Mouse (Mus musculus) adipocyte (in vitro differentiated cells): ENCODE results near the gene Gm4791.

ENCODE experiments used
- DNase-seq: peaks from one replicate; pipeline ENCODE4 v3.0.0-alpha.2; 2016; ENCODE audit warnings: low spot score

Gm4791 gene

DNA sequence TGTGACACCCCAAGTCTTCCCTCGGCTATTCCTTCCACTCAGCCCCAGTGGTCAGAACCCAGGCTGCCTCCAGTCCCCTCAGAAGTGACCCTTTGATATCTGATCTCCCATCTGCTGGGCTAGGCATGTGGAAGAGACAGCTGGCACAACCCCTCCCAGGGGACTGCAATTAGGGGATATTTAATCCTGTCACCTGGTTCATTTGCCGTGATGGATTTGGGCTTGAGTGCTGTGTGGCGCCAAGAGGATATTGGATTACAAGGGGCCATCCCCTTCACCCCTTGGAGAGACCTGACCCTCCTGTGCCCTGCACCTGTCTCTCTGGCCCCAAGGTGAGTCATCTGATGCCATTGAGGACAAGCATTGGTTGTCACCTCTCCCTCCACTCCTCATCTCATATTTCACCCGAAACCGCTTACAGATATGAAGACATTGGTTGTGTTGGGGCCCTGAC lies at the start of gene Gm4791:
Gm4791 (plus strand) TSS at position 404 of the 454 bp plus-strand sequence.
- no peak for DNase-seq

DNA sequence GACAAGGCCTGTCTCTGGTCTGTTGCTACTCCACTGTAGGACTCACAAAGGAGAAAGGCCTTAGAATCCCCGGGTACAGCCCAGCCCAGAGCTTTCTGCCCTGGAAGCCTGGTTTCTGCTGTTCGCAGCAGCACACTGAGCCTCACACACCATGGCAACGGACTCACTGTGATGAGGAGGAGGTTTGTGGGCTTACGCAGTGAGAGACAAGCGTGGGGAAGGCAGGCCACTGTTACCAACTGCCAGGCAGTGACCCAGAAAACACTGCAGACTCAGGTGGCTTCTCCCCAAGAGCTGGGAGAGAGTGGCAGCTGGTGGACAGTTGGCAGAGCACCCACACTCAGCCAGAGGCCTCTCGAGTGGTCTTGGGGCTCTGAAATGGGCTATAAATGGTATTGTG lies 42.3 kb upstream of the Gm4791 start:
- DNase-seq: no peak

DNA sequence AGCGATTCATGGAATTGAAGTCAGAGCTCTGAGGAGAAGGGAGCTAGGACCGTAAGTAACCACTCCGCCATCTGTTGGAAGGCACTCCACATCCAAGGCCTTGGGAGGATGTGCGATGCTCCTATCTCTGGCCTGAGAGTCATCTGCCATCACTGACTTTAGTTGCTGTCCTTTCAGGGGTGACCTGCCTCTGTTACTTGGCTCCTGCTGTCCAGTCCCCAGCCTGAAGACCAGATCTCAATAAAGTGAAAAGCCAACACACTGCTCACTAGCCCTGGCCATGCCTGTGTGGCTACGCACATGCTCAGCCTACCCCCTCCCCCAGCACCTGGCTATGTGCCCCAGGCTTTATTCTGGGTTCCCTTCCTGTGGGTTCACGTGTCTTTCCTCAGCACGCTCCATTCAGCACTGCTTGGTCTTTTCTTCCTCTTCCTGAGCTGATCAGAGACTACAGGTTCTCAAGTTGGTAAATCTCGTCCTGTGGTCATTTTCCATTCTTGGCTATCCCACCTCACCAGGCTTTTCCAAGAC lies 41.1 kb upstream of the Gm4791 start:
- no peak for DNase-seq

DNA sequence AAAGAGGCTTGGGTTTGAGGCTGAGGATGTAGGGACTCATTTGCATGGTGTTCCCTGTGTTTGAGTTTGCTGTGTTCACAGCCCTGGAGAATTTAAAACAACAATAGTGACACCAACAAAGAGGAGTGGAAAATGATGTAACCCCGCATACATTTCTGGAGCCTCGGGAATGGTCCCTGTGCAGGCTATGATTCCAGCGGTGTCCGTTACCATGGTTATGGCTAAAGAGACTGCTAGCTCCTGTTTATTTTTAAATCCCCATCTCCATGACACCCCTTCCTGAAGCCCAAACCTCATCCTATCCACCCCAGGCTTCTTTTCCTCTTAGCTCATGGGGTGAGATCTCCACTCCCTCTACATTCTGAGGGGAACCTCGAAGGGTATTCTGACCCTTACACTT lies 32.5 kb upstream of the Gm4791 start:
- DNase-seq: no peak

DNA sequence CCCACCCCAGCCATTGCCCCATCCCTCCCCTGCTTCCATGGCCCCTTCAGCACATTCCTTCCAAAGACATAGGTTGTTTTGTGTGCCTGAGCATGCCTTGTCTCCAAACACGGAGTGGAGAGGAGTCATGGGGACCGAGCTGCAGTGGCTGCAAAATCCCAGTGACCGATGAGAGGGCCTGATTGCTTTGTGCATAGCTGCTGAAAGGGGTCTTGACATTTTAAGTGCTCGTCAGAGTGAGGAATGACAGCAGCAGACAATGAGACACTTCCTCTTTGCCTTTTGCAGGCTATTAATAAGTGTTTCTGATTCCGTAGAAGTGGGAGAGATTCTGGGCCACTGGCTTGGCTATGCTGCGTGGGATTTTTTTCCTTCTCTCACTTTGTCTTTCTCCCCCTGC lies 29.6 kb upstream of the Gm4791 start:
- DNase-seq: no peak

DNA sequence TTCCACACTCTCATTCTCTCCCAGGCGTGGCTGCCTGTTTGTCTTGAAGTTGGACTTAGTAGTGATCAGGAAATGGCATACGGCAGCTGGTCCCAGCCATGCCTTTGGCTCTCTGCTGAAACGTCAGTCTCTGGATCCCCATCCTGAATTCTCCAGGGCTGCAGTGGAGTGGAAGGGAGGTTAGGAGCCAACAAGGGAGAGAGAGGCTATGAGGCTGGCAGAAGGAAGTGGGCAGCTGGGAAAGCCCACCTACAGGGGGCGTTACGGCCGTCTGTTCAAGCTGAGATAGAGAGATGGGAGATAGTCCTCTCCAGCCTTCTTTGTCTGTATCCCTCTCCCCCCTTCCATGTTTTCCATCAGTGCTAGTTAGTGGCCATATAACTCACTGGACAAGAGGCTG lies 29.1 kb upstream of the Gm4791 start:
- DNase-seq: no peak

DNA sequence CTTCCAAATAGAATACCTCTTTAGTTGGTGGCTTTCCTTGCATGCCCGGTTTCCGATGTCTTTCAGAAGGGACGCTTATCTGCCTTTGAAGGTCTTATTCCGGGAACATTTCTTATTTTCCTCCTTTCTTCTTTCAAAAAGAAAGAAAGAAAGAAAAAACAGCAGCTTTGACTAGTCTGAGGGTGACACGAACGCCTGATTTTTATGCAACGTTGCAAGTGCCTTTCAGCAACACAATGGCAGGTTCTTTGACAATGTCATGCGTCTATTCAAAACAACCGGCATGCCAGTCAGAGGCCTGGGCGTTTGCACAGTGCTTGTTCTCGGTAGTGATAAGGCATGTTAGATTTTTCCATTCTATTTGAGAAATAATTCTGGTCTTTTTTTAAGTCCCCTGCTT lies 19.7 kb upstream of the Gm4791 start:
- DNase-seq: no peak

DNA sequence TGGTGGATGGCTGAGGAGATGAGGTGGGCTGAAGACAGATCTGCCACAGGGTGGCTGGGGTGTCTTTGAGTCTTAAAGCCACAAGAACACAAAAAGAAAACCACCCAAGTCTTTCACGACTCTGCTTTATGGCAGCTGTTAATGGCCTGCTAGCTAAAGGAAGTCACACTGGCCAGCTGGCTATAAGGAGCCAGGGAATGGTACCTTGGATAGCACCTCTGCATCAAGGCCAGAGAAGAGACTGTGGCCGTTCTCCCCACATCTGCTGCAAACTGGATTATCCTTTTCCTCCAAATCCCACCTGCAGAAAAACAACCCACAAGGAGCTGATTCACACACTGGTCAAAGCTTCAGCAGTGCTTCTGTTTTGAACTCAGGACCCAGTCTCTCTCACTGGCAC lies 18.4 kb upstream of the Gm4791 start:
- no peak for DNase-seq

DNA sequence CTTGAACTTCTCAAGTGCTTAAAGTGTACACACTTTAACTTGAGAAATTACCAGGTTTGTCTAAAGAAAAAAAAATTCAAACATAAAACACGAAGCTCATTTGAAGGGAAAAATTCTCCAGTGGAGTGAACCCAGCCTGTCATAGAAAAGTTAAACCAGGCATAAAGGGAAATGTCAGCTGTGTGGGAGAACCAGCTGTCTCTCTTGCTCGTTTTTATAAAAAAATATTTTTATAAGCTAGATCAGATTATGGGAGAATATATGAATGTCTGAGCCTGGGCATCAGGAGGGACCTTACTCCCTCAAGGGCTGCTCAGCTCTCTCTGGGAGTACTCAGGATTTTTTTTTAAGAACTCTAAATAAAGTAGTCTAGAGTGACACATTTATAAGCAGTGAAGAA lies 15.1 kb upstream of the Gm4791 start:
- no peak for DNase-seq

DNA sequence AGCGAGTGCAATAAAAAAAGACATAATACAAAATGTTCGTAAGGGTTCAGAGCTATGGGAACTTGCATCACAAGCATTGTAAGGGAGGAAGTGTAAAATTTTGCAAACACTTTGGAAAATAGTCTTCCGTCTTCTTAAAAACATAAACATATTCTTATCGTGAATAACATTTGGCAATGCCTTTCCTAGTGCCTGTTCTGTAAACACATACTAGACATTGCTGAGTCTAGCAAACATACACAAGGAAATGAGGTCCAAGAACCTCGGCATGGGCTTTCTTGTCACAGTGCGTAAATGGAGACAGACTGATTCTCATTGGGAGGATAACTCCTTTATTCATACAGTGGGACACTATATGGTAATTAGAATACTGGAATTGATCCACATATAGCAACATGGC lies 43.0 kb downstream of the Gm4791 start:
- DNase-seq: no peak
